Mouse (Mus musculus): ENCODE results near the gene Faim.

Gene Faim

DNA sequence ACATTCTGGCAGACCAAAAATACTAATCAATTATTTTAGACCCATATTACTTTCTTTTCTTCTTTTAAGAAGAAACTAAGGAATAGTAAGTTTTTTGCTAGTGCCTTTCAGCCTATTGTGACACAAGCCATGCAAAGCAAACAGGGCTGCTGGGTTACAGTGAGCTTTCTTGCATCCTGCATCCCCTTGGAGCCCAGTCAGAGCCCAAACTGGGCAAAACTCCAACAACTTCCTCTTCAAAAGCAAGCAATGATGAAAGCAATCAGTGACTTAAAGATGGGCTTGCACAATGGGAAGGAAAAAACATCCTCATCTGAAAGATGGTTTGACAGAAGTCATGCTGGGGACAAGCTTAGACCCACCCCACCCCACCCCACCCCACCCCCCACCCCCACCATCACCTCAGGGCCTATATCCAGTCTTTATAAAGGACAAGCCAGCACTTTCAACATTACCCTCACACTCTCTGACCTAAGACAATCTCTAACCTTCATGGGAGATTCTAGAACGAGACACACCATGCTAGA, 62.6 kb downstream of the Faim start:
- no peak for DNase-seq (ENCODE audit: low read depth)

GRCm38 (mm10) chr9:99049760-99050159, 63.6 kb downstream of the Faim start:
- DNase-seq (ENCODE audit: low read depth), result no peak
